Mouse (Mus musculus): ENCODE data around the gene Ccdc187. TPM values are rescaled to one million over a fixed set of nuclear protein-coding genes. Genes with fewer than 3 reads are reported as not detected.

The Ccdc187 gene
- polyA plus RNA-seq, 1 experiment from 2014 or later: 0.60 TPM

DNA sequence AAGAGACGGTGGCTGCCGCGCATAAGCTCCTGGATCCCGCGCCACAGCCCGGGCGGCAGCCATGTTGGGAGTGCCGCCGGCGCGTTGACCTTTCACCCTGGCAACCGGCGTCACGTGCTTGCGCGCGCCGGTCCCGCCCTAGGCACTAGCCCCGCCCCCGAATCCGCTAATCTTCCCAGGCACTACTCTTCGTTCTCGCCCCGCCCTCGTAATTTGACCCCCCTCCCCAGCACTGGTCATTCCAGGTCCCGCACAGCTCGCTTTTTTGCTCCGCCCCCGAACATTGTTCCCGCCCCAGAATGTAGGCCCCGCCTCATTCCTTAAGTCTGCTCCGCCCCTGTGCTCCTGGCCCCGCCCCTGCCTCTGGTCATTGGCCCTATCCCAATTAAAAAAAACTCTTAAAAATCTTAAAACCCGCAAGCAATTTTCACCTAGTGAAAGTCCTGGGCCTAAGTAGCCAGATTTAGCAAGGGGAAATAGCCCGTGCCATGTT, 57.0 kb downstream of the Ccdc187 start, which contains the start of gene Qsox2:
Gene Qsox2, minus strand, starts transcription at position 236 of the 493 bp plus-strand sequence.
- H3K36me3 ChIP-seq (ENCODE audit: control insufficient read depth, insufficient read depth, low read length): no peaks in the 10 kb centered on the region
- ATAC-seq (ENCODE audit: low read depth): peak; percentile 92
- WGBS: under 1% methylated on average over 36 of the region's 36 CpGs

DNA sequence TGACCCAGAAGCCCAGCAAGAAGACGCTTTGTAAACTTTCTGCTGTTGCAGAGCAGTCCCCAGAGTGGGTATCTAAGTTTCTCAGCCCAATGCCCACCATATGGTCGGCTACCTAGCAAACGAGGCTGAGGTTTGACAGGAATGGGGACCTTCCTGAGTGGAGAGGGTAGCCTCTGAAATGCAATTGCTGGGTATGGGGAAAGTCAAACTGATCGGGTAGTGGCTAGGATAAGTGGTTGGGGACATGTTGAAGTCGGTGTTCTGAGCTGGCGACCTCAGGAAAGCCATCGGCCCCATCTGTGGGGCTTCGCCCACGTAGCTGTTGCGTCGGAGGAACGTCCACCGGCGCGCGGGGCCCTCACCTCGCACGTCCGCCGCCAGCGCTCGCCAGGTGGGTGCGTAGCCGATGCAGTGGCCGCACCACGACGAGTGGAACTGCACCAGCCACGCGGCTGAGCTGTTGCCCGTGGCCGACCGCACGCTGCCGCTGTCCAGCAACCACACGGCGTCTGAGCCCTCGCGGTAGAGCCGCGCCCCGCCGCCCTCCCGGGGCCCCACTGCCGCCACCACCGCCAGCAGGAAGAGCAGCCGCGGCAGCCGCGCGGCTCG, 57.6 kb downstream of the Ccdc187 start:
- H3K27ac ChIP-seq (ENCODE audit: low read length): peak overlapping the region; percentile 47
- H3K36me3 ChIP-seq (ENCODE audit: control insufficient read depth, insufficient read depth, low read length): no peaks in the 10 kb centered on the region
- no peaks in the 10 kb centered on the region for H3K27me3 ChIP-seq (ENCODE audit: control insufficient read depth, insufficient read depth, low read depth, low read length)
- under 1% methylated on average over 39 of the region's 51 CpGs for WGBS
- peaks cover 29% of the 10 kb centered on the region for H3K4me1 ChIP-seq (replicated peaks; ENCODE audit: control insufficient read depth, insufficient read depth, low read length)
- H3K4me2 ChIP-seq (ENCODE audit: low read depth, low read length): peak overlapping the region; percentile 86
- peak; percentile 64 for ATAC-seq (ENCODE audit: low read depth)
- no peaks in the 10 kb centered on the region for H3K9me3 ChIP-seq (ENCODE audit: control insufficient read depth, low read length)
- H3K4me3 ChIP-seq (ENCODE audit: low read length): peak overlapping the region; percentile 88
- H3K9ac ChIP-seq (ENCODE audit: low read length): peak overlapping the region; percentile 75

More for the DNA sequence above, 57.0 kb downstream of the Ccdc187 start, which contains the start of gene Qsox2:
- peak within 1 kb of the TSS; percentile 88 for H3K4me3 ChIP-seq (ENCODE audit: low read length)
- peak within 1 kb of the TSS; percentile 47 for H3K27ac ChIP-seq (ENCODE audit: low read length)
- no peaks in the 10 kb centered on the region for H3K9me3 ChIP-seq (ENCODE audit: control insufficient read depth, low read length)
- H3K4me1 ChIP-seq (replicated peaks; ENCODE audit: control insufficient read depth, insufficient read depth, low read length): peaks cover 29% of the 10 kb centered on the region
- H3K4me2 ChIP-seq (ENCODE audit: low read depth, low read length): peak within 1 kb of the TSS; percentile 86
- H3K27me3 ChIP-seq (ENCODE audit: control insufficient read depth, insufficient read depth, low read depth, low read length): no peaks in the 10 kb centered on the region
- H3K9ac ChIP-seq (ENCODE audit: low read length): peak within 1 kb of the TSS; percentile 75

- H3K27ac ChIP-seq (ENCODE audit: low read length): no peak overlapping the region
- no peaks in the 10 kb centered on the region for H3K9me3 ChIP-seq (ENCODE audit: control insufficient read depth, low read length)
- H3K36me3 ChIP-seq (ENCODE audit: control insufficient read depth, insufficient read depth, low read length): no peaks in the 10 kb centered on the region
- H3K27me3 ChIP-seq (ENCODE audit: control insufficient read depth, insufficient read depth, low read depth, low read length): no peaks in the 10 kb centered on the region
- H3K9ac ChIP-seq (ENCODE audit: low read length): no peak overlapping the region
- WGBS: 70% methylated on average over 2 of the region's 2 CpGs
- ATAC-seq (ENCODE audit: low read depth): no peak
- H3K4me3 ChIP-seq (ENCODE audit: low read length): no peak overlapping the region
- H3K4me2 ChIP-seq (ENCODE audit: low read depth, low read length): no peak overlapping the region
- peaks cover 18% of the 10 kb centered on the region for H3K4me1 ChIP-seq (replicated peaks; ENCODE audit: control insufficient read depth, insufficient read depth, low read length)
Observed at GRCm38 (mm10) chr2:26234771-26235170, 59.6 kb downstream of the Ccdc187 start.

DNA sequence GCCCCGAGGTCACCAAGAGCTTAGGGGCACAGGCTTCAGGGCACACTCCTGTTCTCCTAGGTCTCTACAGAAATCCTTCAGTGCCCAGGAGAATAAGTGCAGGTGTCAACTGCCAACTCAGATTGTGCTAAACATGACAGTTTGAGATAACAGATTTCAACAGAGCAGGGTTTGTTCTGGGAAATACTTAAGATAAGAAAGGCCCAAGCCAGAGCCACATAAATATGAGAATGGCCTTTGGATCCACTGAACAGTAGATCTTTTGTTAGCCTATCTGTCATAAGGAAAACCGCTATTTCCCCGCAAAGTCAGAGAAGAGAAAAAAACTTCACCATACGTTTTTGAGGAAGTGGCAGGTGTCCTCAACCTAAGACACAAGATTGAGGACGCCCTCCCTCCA, 60.1 kb downstream of the Ccdc187 start:
- WGBS: 42% methylated on average over 5 of the region's 5 CpGs

DNA sequence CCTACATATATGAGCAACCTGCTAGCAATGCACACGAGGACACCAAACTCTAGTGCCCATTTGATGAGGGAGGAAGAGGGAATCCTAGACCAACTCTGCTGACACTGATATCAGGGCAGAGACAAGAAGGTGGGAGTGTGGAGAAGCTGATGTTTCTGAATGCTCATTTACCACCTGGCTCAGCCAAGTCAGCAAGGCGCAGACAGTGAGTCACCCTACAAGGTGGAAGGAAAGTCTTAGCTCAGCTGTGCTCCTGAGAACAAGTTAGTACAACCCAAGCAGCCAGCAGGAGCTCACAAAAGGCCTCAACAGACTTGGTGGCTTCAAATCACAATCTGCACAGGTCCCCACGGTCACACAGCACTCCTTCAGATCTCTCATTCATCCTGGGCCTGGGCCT, 63.0 kb downstream of the Ccdc187 start:
- H3K4me1 ChIP-seq (replicated peaks; ENCODE audit: control insufficient read depth, insufficient read depth, low read length): peaks cover 15% of the 10 kb centered on the region
- no peaks in the 10 kb centered on the region for H3K27me3 ChIP-seq (ENCODE audit: control insufficient read depth, insufficient read depth, low read depth, low read length)
- no peak overlapping the region for H3K4me2 ChIP-seq (ENCODE audit: low read depth, low read length)
- H3K27ac ChIP-seq (ENCODE audit: low read length): no peak overlapping the region
- WGBS: 76% methylated on average over 3 of the region's 3 CpGs
- ATAC-seq (ENCODE audit: low read depth): no peak
- H3K4me3 ChIP-seq (ENCODE audit: low read length): no peak overlapping the region
- 0 out of 2 replicates have a peak, but pooled peaks cover under 1% of the 10 kb centered on the region for H3K36me3 ChIP-seq (ENCODE audit: control insufficient read depth, insufficient read depth, low read length)
- H3K9ac ChIP-seq (ENCODE audit: low read length): no peak overlapping the region
- no peaks in the 10 kb centered on the region for H3K9me3 ChIP-seq (ENCODE audit: control insufficient read depth, low read length)

More for the DNA sequence above, 60.1 kb downstream of the Ccdc187 start:
- Histone ChIP-seq H3K4me3 (ENCODE audit: low read length) (no peak overlapping the region), H3K9ac (ENCODE audit: low read length) (no peak overlapping the region), H3K4me1 (replicated peaks; ENCODE audit: control insufficient read depth, insufficient read depth, low read length) (peaks cover 18% of the 10 kb centered on the region), H3K36me3 (ENCODE audit: control insufficient read depth, insufficient read depth, low read length) (no peaks in the 10 kb centered on the region), H3K27me3 (ENCODE audit: control insufficient read depth, insufficient read depth, low read depth, low read length) (no peaks in the 10 kb centered on the region), H3K27ac (ENCODE audit: low read length) (no peak overlapping the region), H3K4me2 (ENCODE audit: low read depth, low read length) (no peak overlapping the region), H3K9me3 (ENCODE audit: control insufficient read depth, low read length) (no peaks in the 10 kb centered on the region)
- no peak for ATAC-seq (ENCODE audit: low read depth)

DNA sequence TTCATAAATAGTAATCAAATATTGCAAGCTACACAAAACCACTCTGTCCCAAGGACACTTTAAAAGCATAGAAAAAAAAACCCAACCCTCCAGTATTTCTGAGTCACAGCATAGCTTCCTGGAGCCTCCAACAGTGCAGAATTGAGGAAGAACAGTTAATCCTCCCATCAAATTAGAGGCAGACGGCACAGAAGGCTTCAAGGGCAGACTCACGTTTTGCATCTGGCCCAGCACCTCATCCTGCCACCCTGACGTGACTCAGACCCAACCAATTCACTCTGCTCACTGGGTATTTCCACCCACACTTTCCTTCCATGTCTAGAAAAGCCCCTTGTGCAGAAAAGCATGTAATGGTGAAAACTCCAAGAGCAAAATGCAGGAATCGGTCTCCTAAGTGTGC, 64.1 kb downstream of the Ccdc187 start:
- no peak for ATAC-seq (ENCODE audit: low read depth)
- no peak overlapping the region for H3K27ac ChIP-seq (ENCODE audit: low read length)
- WGBS: 64% methylated on average over 4 of the region's 4 CpGs
- peaks cover 2% of the 10 kb centered on the region; the same call in 1 of the 2 replicates for H3K36me3 ChIP-seq (ENCODE audit: control insufficient read depth, insufficient read depth, low read length)
- peaks cover 10% of the 10 kb centered on the region; the same call in 1 of the 2 replicates for H3K4me1 ChIP-seq (replicated peaks; ENCODE audit: control insufficient read depth, insufficient read depth, low read length)
- no peaks in the 10 kb centered on the region for H3K9me3 ChIP-seq (ENCODE audit: control insufficient read depth, low read length)
- H3K4me3 ChIP-seq (ENCODE audit: low read length): no peak overlapping the region
- no peak overlapping the region for H3K9ac ChIP-seq (ENCODE audit: low read length)
- H3K27me3 ChIP-seq (ENCODE audit: control insufficient read depth, insufficient read depth, low read depth, low read length): no peaks in the 10 kb centered on the region
- H3K4me2 ChIP-seq (ENCODE audit: low read depth, low read length): no peak overlapping the region

- no peaks in the 10 kb centered on the region for H3K27me3 ChIP-seq (ENCODE audit: control insufficient read depth, insufficient read depth, low read depth, low read length)
- no peaks in the 10 kb centered on the region for H3K4me1 ChIP-seq (replicated peaks; ENCODE audit: control insufficient read depth, insufficient read depth, low read length)
- no peak overlapping the region for H3K9ac ChIP-seq (ENCODE audit: low read length)
- no peaks in the 10 kb centered on the region for H3K9me3 ChIP-seq (ENCODE audit: control insufficient read depth, low read length)
- H3K36me3 ChIP-seq (ENCODE audit: control insufficient read depth, insufficient read depth, low read length): peaks cover 5% of the 10 kb centered on the region; the same call in 1 of the 2 replicates
- no peak overlapping the region for H3K27ac ChIP-seq (ENCODE audit: low read length)
- ATAC-seq (ENCODE audit: low read depth): peak; percentile 76
- H3K4me3 ChIP-seq (ENCODE audit: low read length): no peak overlapping the region
- 62% methylated on average over 1 of the region's 1 CpGs for WGBS
- H3K4me2 ChIP-seq (ENCODE audit: low read depth, low read length): no peak overlapping the region
Observed at GRCm38 (mm10) chr2:26227788-26228187, 66.6 kb downstream of the Ccdc187 start.

DNA sequence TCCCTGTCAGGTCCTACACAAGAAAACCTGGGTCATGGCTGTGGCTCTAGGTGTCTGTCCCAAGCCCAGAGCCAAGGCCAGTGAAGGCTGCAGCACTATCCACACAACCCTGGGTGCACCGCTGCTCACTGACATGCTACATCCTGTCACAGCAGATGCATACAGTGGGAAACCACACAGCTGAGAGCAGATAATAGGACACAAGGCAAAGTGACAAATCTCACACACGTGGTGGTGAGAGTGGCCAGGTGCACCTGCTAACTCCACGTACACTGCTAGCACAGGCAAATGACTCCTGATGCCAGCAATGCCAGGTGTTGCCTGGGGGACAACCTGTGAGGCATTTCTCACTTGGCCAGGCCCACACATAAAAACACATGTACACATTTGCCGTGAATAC, 69.1 kb downstream of the Ccdc187 start:
- no peak for ATAC-seq (ENCODE audit: low read depth)
- H3K36me3 ChIP-seq (ENCODE audit: control insufficient read depth, insufficient read depth, low read length): peaks cover 5% of the 10 kb centered on the region; the same call in 1 of the 2 replicates
- no peak overlapping the region for H3K4me3 ChIP-seq (ENCODE audit: low read length)
- no peak overlapping the region for H3K9ac ChIP-seq (ENCODE audit: low read length)
- no peak overlapping the region for H3K27ac ChIP-seq (ENCODE audit: low read length)
- no peaks in the 10 kb centered on the region for H3K4me1 ChIP-seq (replicated peaks; ENCODE audit: control insufficient read depth, insufficient read depth, low read length)
- H3K9me3 ChIP-seq (ENCODE audit: control insufficient read depth, low read length): no peaks in the 10 kb centered on the region
- H3K27me3 ChIP-seq (ENCODE audit: control insufficient read depth, insufficient read depth, low read depth, low read length): no peaks in the 10 kb centered on the region
- H3K4me2 ChIP-seq (ENCODE audit: low read depth, low read length): no peak overlapping the region
- WGBS: 82% methylated on average over 4 of the region's 4 CpGs

- Histone ChIP-seq H3K4me2 (ENCODE audit: low read depth, low read length) (no peak overlapping the region), H3K4me3 (ENCODE audit: low read length) (no peak overlapping the region), H3K9ac (ENCODE audit: low read length) (no peak overlapping the region), H3K36me3 (ENCODE audit: control insufficient read depth, insufficient read depth, low read length) (peaks cover 5% of the 10 kb centered on the region; the same call in 1 of the 2 replicates), H3K9me3 (ENCODE audit: control insufficient read depth, low read length) (no peaks in the 10 kb centered on the region), H3K27me3 (ENCODE audit: control insufficient read depth, insufficient read depth, low read depth, low read length) (no peaks in the 10 kb centered on the region), H3K4me1 (replicated peaks; ENCODE audit: control insufficient read depth, insufficient read depth, low read length) (no peaks in the 10 kb centered on the region), H3K27ac (ENCODE audit: low read length) (no peak overlapping the region)
- WGBS: 85% methylated on average over 3 of the region's 3 CpGs
- no peak for ATAC-seq (ENCODE audit: low read depth)
Observed at GRCm38 (mm10) chr2:26223961-26224360, 70.4 kb downstream of the Ccdc187 start.

Data from lung, embryonic 16.5 days (tissue).